Mouse (Mus musculus) heart, embryonic 14.5 days (tissue): ENCODE measurements around the gene Nat8. TPM values are rescaled to one million over a fixed set of nuclear protein-coding genes. Genes with fewer than 3 reads are reported as not detected.
"Not testable (repeated sequence)": the region's sequence is repeated elsewhere in the genome, so short reads cannot be mapped to it uniquely, and the experiment has no call there.

Source experiments
- ATAC-seq: fragments of 200-750 bp; cut with Nextera tagmentation; 2 replicates; pipeline ENCODE4 v1.8.0; 2017; ENCODE audit warnings: low read depth, moderate TSS enrichment; ENCODE audit not compliant: insufficient number of reproducible peaks, insufficient read depth, low FRiP score
- H3K27ac ChIP-seq, 2 experiments: fragments of 200-500 bp in 1 of 2; fragments of 300-500 bp in 1 of 2; sonication (generic) in 1 of 2; replicated peaks in 1 of 2; 2 replicates each; pipeline ENCODE4 v1.5.1; 2012 to 2014; ENCODE audit warnings: low read depth in 2 of 2, low read length in 2 of 2, control low read depth in 1 of 2, mild to moderate bottlenecking in 1 of 2, mixed read lengths in 1 of 2; ENCODE audit not compliant: control insufficient read depth in 1 of 2, insufficient read depth in 1 of 2
- H3K27me3 ChIP-seq: fragments of 300-500 bp; sonication (generic); 2 replicates; pipeline ENCODE4 v1.6.1; 2014; ENCODE audit warnings: mild to moderate bottlenecking, low read length, control low read depth; ENCODE audit not compliant: control insufficient read depth, insufficient read depth
- H3K36me3 ChIP-seq: fragments of 300-500 bp; sonication (generic); 2 replicates; pipeline ENCODE4 v1.6.1; 2014; ENCODE audit warnings: mild to moderate bottlenecking, control low read depth, low read length, mixed read lengths; ENCODE audit not compliant: control insufficient read depth, insufficient read depth
- H3K4me1 ChIP-seq, 2 experiments: fragments of 200-500 bp in 1 of 2; fragments of 300-500 bp in 1 of 2; sonication (generic) in 1 of 2; 2 replicates each; pipeline ENCODE4 v1.6.1; 2012 to 2014; ENCODE audit warnings: low read length in 2 of 2, control low read depth in 1 of 2, mixed read lengths in 1 of 2; ENCODE audit not compliant: control insufficient read depth in 2 of 2, insufficient read depth in 2 of 2
- H3K4me2 ChIP-seq: fragments of 300-500 bp; sonication (generic); 2 replicates; pipeline ENCODE4 v1.6.1; 2014; ENCODE audit warnings: mild to moderate bottlenecking, low read length
- H3K4me3 ChIP-seq, 2 experiments: fragments of 200-500 bp in 1 of 2; fragments of 300-500 bp in 1 of 2; sonication (generic) in 1 of 2; 2 replicates each; pipeline ENCODE4 v1.5.1; 2012 to 2014; ENCODE audit warnings: low read length in 2 of 2, mild to moderate bottlenecking in 2 of 2, control low read depth in 1 of 2, low read depth in 1 of 2, moderate library complexity in 1 of 2; ENCODE audit not compliant: control insufficient read depth in 1 of 2, insufficient read depth in 1 of 2
- H3K9ac ChIP-seq: fragments of 300-500 bp; sonication (generic); 2 replicates; pipeline ENCODE4 v1.6.1; 2014; ENCODE audit warnings: mild to moderate bottlenecking, low read length
- H3K9me3 ChIP-seq: fragments of 300-500 bp; sonication (generic); 2 replicates; pipeline ENCODE4 v1.6.1; 2016; ENCODE audit warnings: low read length, control low read depth; ENCODE audit not compliant: control insufficient read depth
- WGBS: fragments of 180-500 bp; shearing (Covaris S2); extraction: QIAGEN DNeasy Blood & Tissue Kit; methylation state at CpG from one replicate; pipeline ENCODE4 v1.1.7; 2014; 5-methylcytosine and 5-hydroxymethylcytosine counted together
- microRNA-seq: library from miRNA; unstranded; fragments of <30 nt; microRNA quantifications from one replicate; pipeline ENCODE4, GENCODE M21; 2016
- polyA plus RNA-seq: library from polyadenylated mRNA; unstranded; fragments of >200 nt; fragmentation: Nextera tagmentation; extraction: Ambion mirVana; gene quantifications from 2 replicates; pipeline ENCODE4 v1.2.1, GENCODE M21; 2014

Nat8 gene
- polyA plus RNA-seq, 1 experiment from 2014 or later, result not detected

DNA sequence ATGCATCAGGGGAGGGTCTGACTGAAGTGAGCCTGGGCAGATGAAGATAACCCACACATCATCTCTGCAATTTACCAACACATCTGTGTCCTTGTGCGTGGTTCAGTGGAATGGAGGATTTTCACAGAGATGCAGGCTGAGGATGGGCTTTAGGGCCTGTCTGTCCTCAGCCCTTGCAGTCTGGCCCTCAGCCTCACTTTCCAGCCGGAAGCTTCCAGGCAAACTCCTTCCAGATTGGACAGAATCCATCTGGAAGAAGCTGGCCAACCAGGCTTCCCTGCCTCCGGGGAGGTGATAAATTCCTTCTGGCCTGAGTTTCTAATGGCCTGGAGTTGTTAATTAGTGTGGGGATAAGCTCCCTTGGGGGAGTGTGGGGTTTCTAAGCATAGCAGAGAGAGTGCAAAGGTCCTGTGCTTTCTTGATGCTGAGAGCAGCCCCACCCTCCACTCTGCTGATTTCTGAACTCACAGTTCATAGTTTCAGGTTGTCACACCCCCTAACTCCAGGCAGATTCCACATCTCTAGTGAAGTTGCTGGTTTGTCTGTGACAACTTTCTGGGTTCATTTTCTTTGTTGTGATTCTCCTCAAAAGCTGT lies 20.8 kb downstream of the Nat8 start:
- not testable (repeated sequence) for H3K4me2 ChIP-seq, H3K27ac ChIP-seq, H3K4me1 ChIP-seq, H3K4me3 ChIP-seq, H3K27me3 ChIP-seq, H3K9ac ChIP-seq, ATAC-seq, H3K36me3 ChIP-seq, H3K9me3 ChIP-seq
- 55% methylated on average over 3 of the region's 3 CpGs for WGBS

DNA sequence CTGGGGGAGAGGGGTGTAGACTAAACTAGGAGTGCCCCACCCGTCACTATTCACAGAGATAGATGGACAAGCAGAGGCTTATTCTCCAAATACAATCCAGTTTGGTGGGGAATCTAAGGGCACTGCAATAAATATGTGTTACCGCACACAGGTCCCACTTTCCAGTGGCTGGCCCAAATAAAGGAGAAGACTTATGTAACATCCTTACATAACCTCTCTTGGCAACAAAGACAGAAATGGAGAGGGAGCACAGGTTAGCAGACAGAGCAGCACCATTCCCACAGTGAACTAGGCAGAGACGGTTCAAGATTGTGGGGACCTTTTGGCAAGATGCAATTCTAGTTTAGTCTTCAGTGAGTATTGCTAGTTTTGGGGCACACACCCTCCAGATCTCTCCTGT lies 21.4 kb downstream of the Nat8 start:
- not testable (repeated sequence) for H3K36me3 ChIP-seq, H3K9me3 ChIP-seq, H3K9ac ChIP-seq, H3K4me1 ChIP-seq, ATAC-seq, H3K4me2 ChIP-seq, H3K27me3 ChIP-seq, H3K27ac ChIP-seq, H3K4me3 ChIP-seq
- 89% methylated on average over 2 of the region's 3 CpGs for WGBS

DNA sequence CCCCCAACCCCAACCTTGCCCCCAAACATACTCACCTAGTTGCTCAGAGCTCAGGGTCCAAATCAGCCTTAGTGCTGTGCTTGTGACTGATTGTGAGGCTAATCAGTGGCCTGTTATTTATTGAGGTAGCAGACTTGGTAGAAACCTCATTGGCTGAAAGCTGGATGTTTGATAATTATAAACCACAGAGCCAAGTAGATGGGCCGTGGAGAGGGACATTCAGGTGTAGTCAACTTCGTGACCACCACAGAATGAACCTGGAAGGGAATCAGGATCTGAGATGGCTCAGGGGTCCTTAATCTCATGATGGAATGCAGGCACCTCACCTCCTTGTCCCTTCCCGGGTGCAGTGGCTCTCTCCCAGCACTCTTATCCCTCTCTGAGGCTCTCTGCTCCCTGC lies 22.1 kb downstream of the Nat8 start:
- not testable (repeated sequence) for H3K4me1 ChIP-seq, H3K9me3 ChIP-seq, H3K9ac ChIP-seq, H3K4me2 ChIP-seq, ATAC-seq, H3K4me3 ChIP-seq, H3K36me3 ChIP-seq, H3K27ac ChIP-seq, H3K27me3 ChIP-seq
- WGBS, result 46% methylated on average over 2 of the region's 3 CpGs

DNA sequence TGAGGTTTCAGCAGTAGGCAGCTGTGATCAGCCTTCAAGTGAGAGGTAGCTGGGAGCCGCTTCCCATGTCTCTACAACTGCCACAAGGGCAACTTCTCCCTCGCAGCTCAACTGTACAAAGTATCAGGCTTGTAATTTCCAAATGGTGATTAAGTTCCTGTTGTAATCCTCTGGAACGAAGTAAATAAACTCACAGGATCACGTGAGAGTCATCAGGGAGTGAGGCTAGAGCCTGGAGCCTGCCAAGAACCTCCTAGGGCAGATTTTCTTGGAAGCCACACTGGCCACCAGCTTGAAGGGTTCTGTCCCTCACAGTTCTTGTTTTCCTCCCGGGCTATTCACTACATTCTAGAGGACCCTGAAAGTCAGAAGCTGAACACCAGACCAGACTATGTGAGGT lies 28.7 kb downstream of the Nat8 start:
- not testable (repeated sequence) for H3K9ac ChIP-seq, H3K27me3 ChIP-seq, H3K4me1 ChIP-seq, H3K27ac ChIP-seq, H3K9me3 ChIP-seq, H3K36me3 ChIP-seq, H3K4me3 ChIP-seq, ATAC-seq, H3K4me2 ChIP-seq
- WGBS, result 69% methylated on average over 5 of the region's 5 CpGs

Small RNAs within 50 kb of the gene (microRNA-seq; reads per million reads assigned to microRNA genes)
- not detected for gene Mir6375

Other genes starting within 250 kb of the Nat8 start
- gene Alms1, start 244.6 kb downstream of the Nat8 start, polyA plus RNA-seq, result 2.8 and 3.0 TPM in 2 replicates
- not detected in 2 replicates for gene Nat8f7, start 118.9 kb downstream of the Nat8 start, polyA plus RNA-seq
- not detected in 2 replicates for gene Nat8f3, start 66.3 kb downstream of the Nat8 start, polyA plus RNA-seq
- gene Nat8f6, start 11.1 kb downstream of the Nat8 start, polyA plus RNA-seq, result not detected in 2 replicates
- not detected in 2 replicates for gene Nat8f5, start 11.1 kb downstream of the Nat8 start, polyA plus RNA-seq
- gene Nat8f2, start 37.1 kb upstream of the Nat8 start, polyA plus RNA-seq, result not detected in 2 replicates
- gene Nat8f4, start 72.8 kb upstream of the Nat8 start, polyA plus RNA-seq, result 2.6 TPM in 2 replicates
- 23.9 TPM in 2 replicates for gene Tprkb, start 79.8 kb upstream of the Nat8 start, polyA plus RNA-seq
- 4.3 and 5.4 TPM in 2 replicates for gene Nat8f1, start 83.6 kb upstream of the Nat8 start, polyA plus RNA-seq
- gene Dusp11, start 129.6 kb upstream of the Nat8 start, polyA plus RNA-seq, result 49.8 TPM in 2 replicates
- not detected in 2 replicates for gene Figla, start 184.1 kb upstream of the Nat8 start, polyA plus RNA-seq
- gene Add2, start 196.6 kb upstream of the Nat8 start, polyA plus RNA-seq, result 1.7 and 2.3 TPM in 2 replicates